Mouse (Mus musculus): ENCODE measurements at regions not wholly inside any gene's neighbourhood (a gene's known extent, or its start where the extent isn't known, plus 50 kb on each side); places are given as distances from the start of the nearest gene placed in this dataset.

DNA sequence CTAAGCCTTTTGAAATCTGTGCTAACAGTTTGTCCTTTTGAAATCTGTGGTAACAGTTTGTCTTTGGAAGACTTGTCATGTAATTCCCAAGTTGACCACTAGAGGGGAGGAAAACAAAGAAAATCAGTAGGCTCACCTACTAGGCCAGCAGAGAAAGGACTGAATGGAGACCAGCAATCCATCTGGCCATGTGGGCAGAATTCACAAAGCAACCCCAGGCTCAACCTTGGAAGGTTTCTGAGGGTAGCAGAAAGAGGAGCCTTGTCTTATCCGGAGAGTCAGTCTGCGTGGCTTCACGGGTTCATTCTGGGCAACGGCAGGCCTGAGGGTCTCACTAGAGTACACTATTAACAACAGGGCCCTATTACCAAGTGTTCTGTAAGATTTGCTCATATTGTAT, 319.2 kb upstream of the Sphkap start:
- no peak overlapping the region for H3K9ac ChIP-seq (replicated peaks; ENCODE audit: low read depth, low read length)
- ATAC-seq (ENCODE audit: low read depth): peak; percentile 62; the same call in 1 of the 2 replicates
- H3K27me3 ChIP-seq (ENCODE audit: control insufficient read depth, insufficient read depth, low read length): no peaks in the 10 kb centered on the region
- 81% methylated on average over 4 of the region's 4 CpGs for WGBS
- no peak overlapping the region for H3K27ac ChIP-seq (ENCODE audit: low read depth, low read length)
- no peaks in the 10 kb centered on the region for H3K36me3 ChIP-seq (ENCODE audit: control insufficient read depth, insufficient read depth, low read length)
- H3K4me2 ChIP-seq (ENCODE audit: low read depth, low read length): no peak overlapping the region
- H3K9me3 ChIP-seq (ENCODE audit: control insufficient read depth, low read length): no peaks in the 10 kb centered on the region
- H3K4me1 ChIP-seq (ENCODE audit: control insufficient read depth, insufficient read depth, low read length): peaks cover 5% of the 10 kb centered on the region; the same call in 1 of the 2 replicates
- H3K4me3 ChIP-seq (ENCODE audit: low read depth, low read length): no peak overlapping the region

DNA sequence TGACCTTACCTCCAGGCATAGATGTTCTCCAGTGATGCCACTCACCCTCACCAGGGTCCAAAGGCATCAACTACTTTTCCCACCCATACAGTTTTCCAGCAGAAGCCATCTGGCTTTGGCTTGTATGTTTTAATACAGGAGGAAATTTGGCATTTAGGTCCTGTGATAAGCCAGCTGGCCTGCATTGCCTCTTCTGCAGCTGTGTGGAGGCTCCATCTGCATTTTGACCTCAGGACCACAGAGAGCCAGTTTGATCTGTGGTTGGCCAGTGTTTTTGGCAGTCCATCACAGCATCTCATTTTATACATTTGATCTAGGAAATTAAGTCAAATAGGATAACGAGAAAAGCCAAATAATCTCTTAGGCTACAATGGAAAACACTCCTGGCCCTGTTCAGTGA, 315.1 kb upstream of the Sphkap start:
- Histone ChIP-seq H3K4me3 (ENCODE audit: low read depth, low read length) (no peak overlapping the region), H3K36me3 (ENCODE audit: control insufficient read depth, insufficient read depth, low read length) (no peaks in the 10 kb centered on the region), H3K9me3 (ENCODE audit: control insufficient read depth, low read length) (no peaks in the 10 kb centered on the region), H3K27ac (ENCODE audit: low read depth, low read length) (no peak overlapping the region), H3K4me1 (ENCODE audit: control insufficient read depth, insufficient read depth, low read length) (peaks cover 5% of the 10 kb centered on the region; the same call in 1 of the 2 replicates), H3K27me3 (ENCODE audit: control insufficient read depth, insufficient read depth, low read length) (no peaks in the 10 kb centered on the region), H3K9ac (replicated peaks; ENCODE audit: low read depth, low read length) (no peak overlapping the region), H3K4me2 (ENCODE audit: low read depth, low read length) (no peak overlapping the region)
- WGBS: 79% methylated on average over 1 of the region's 1 CpGs
- ATAC-seq (ENCODE audit: low read depth): no peak

DNA sequence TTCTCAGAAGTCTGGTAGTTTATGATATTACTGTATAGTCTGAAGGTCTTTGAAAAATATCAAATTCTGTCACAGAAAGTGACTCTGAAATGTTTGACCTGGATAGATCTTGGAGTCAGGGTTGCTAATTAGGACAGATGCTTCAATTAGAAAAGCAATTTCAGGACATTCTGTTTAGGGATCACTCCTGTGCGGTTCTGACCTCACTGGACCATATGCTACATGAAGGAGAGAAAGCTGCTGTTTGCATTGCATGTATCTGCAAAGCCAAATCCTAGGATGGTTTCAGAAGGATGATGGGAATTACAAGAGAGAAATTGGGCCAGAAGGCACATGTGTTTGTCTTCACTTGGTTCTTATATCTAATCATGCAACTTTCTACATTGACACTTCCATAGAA, 312.2 kb upstream of the Sphkap start:
- WGBS: 77% methylated on average over 1 of the region's 1 CpGs
- H3K36me3 ChIP-seq (ENCODE audit: control insufficient read depth, insufficient read depth, low read length): no peaks in the 10 kb centered on the region

DNA sequence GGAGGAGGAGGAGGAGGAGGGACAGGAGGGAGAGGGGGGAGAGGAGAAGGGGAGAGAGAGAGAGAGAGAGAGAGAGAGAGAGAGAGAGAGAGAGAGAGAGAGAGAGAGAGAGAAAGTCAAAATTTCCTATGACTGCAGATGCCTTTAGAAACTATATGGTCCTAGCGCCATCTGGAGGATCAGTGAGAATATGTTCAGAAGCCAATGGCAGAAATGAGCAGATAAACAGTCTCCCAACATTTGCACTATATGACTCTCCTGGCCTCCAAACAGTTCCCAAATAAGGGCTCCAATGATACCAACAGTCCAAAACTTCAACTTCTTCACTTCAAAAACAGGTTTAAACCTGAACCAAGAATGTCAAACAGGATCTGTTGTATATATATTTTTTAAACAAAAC, 309.1 kb upstream of the Sphkap start:
- no peak overlapping the region for H3K4me3 ChIP-seq (ENCODE audit: low read depth, low read length)
- no peak overlapping the region for H3K27ac ChIP-seq (ENCODE audit: low read depth, low read length)
- H3K4me2 ChIP-seq (ENCODE audit: low read depth, low read length): no peak overlapping the region
- no peaks in the 10 kb centered on the region for H3K36me3 ChIP-seq (ENCODE audit: control insufficient read depth, insufficient read depth, low read length)
- H3K9ac ChIP-seq (replicated peaks; ENCODE audit: low read depth, low read length): no peak overlapping the region
- ATAC-seq (ENCODE audit: low read depth): peak; percentile 63; the same call in 1 of the 2 replicates
- H3K27me3 ChIP-seq (ENCODE audit: control insufficient read depth, insufficient read depth, low read length): no peaks in the 10 kb centered on the region
- WGBS: 0% methylated on average over 1 of the region's 1 CpGs
- no peaks in the 10 kb centered on the region for H3K4me1 ChIP-seq (ENCODE audit: control insufficient read depth, insufficient read depth, low read length)
- H3K9me3 ChIP-seq (ENCODE audit: control insufficient read depth, low read length): no peaks in the 10 kb centered on the region

More for the DNA sequence above, 312.2 kb upstream of the Sphkap start:
- H3K4me3 ChIP-seq (ENCODE audit: low read depth, low read length): no peak overlapping the region
- no peaks in the 10 kb centered on the region for H3K4me1 ChIP-seq (ENCODE audit: control insufficient read depth, insufficient read depth, low read length)
- no peak overlapping the region for H3K27ac ChIP-seq (ENCODE audit: low read depth, low read length)
- no peak for ATAC-seq (ENCODE audit: low read depth)
- H3K9ac ChIP-seq (replicated peaks; ENCODE audit: low read depth, low read length): no peak overlapping the region
- H3K27me3 ChIP-seq (ENCODE audit: control insufficient read depth, insufficient read depth, low read length): no peaks in the 10 kb centered on the region
- H3K4me2 ChIP-seq (ENCODE audit: low read depth, low read length): no peak overlapping the region
- H3K9me3 ChIP-seq (ENCODE audit: control insufficient read depth, low read length): no peaks in the 10 kb centered on the region

DNA sequence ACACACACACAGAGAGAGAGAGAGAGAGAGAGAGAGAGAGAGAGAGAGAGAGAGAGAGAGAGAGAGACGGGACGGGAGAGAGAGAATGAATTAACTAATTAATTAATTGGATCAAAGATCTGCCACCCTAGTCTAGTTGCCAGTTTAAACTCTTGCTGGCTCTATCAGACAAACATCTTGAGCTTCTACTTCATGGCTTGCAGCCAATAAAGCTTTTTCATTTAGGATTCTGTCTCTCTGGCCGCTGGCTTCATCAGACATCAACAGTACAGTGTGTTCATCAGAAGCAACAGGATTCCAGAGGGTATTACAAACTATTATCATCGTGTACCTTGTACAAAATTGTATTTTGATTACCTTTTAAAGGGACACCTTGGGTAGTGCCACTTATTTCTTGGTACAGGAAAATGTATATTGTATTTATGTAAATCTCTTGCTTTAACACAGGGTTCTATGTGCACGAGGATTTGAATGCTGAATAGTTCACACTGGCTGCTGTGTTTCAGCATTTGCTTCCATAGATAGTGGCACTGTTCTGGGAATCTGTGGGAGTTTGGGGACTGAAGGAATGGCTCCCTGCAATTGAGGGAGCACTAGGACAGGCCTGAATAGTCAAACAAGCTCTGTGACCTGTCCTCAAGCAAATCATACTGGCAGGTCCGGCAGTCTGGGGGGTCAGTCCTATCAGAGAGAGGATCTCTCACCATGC, 293.9 kb upstream of the Sphkap start:
- Histone ChIP-seq H3K9ac (replicated peaks; ENCODE audit: low read depth, low read length) (no peak overlapping the region), H3K36me3 (ENCODE audit: control insufficient read depth, insufficient read depth, low read length) (no peaks in the 10 kb centered on the region), H3K4me2 (ENCODE audit: low read depth, low read length) (no peak overlapping the region), H3K4me1 (ENCODE audit: control insufficient read depth, insufficient read depth, low read length) (no peaks in the 10 kb centered on the region), H3K4me3 (ENCODE audit: low read depth, low read length) (no peak overlapping the region), H3K9me3 (ENCODE audit: control insufficient read depth, low read length) (no peaks in the 10 kb centered on the region), H3K27me3 (ENCODE audit: control insufficient read depth, insufficient read depth, low read length) (no peaks in the 10 kb centered on the region), H3K27ac (ENCODE audit: low read depth, low read length) (no peak overlapping the region)
- 81% methylated on average over 6 of the region's 6 CpGs for WGBS
- ATAC-seq (ENCODE audit: low read depth): no peak

DNA sequence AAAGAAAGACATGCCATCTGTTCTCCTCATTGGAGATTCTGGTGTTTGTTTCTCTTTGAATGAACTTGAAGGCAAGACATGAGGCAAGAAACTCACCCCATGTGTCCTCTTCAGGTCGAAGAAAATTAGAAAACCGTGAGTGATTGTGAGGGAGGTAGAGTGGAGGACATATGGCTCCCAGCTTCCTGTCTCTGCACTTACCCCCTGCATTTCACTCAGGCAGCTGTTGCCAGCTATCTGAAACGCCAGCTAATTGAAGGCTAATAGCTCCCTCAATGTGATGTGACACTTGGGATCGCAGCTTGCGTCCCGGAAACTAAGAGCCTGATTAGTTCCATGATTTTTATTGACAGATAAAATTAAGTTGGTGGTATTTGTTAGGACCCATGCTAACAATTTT, 289.4 kb upstream of the Sphkap start:
- Histone ChIP-seq H3K27me3 (ENCODE audit: control insufficient read depth, insufficient read depth, low read length) (no peaks in the 10 kb centered on the region), H3K4me3 (ENCODE audit: low read depth, low read length) (no peak overlapping the region), H3K36me3 (ENCODE audit: control insufficient read depth, insufficient read depth, low read length) (no peaks in the 10 kb centered on the region), H3K9me3 (ENCODE audit: control insufficient read depth, low read length) (no peaks in the 10 kb centered on the region), H3K4me2 (ENCODE audit: low read depth, low read length) (no peak overlapping the region), H3K27ac (ENCODE audit: low read depth, low read length) (no peak overlapping the region; the same call in 1 of the 2 replicates), H3K4me1 (ENCODE audit: control insufficient read depth, insufficient read depth, low read length) (no peaks in the 10 kb centered on the region), H3K9ac (replicated peaks; ENCODE audit: low read depth, low read length) (no peak overlapping the region)
- peak; percentile 92 for ATAC-seq (ENCODE audit: low read depth)
- 24% methylated on average over 6 of the region's 6 CpGs for WGBS

DNA sequence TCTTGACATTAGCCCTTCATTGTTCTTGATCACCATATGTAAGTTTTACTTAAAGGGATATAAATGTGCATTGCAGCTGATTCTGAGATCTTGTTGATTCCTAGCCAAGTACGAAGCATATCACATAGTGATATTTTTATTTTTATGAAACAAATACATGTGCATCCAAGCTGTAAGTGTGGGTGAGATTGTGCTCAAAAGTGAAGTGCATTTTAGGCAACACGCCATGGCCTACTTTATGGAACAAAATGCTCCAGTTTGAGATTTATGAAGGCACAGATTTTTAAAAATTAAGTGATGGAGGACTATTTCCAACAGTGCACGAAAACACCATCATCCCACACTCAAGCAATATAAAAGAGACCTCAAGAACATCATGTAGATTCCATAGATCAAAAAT, 277.2 kb upstream of the Sphkap start:
- 83% methylated on average over 3 of the region's 3 CpGs for WGBS

DNA sequence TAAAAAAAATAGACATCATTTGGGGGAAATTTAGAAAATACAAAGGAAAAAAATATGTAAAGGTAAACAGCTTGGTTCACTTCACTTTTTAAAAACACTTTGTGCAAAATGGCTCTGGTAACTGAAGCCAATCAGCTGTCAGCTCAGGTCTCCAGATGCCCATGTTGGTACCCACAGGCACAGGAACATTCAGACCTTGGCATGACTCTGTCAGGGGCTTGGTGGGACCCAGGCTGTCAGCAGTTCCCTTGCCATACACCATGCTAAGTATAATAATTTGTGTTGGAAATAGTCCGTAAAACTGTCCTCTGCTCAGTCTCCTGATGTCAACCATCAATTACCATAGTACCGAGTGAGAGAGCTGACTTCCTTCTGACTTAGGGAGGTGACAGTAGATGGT, 257.3 kb upstream of the Sphkap start:
- Histone ChIP-seq H3K27me3 (ENCODE audit: control insufficient read depth, insufficient read depth, low read length) (no peaks in the 10 kb centered on the region), H3K4me3 (ENCODE audit: low read depth, low read length) (no peak overlapping the region), H3K9me3 (ENCODE audit: control insufficient read depth, low read length) (no peaks in the 10 kb centered on the region), H3K4me2 (ENCODE audit: low read depth, low read length) (no peak overlapping the region), H3K36me3 (ENCODE audit: control insufficient read depth, insufficient read depth, low read length) (no peaks in the 10 kb centered on the region), H3K27ac (ENCODE audit: low read depth, low read length) (no peak overlapping the region), H3K9ac (replicated peaks; ENCODE audit: low read depth, low read length) (no peak overlapping the region), H3K4me1 (ENCODE audit: control insufficient read depth, insufficient read depth, low read length) (no peaks in the 10 kb centered on the region)
- no peak for ATAC-seq (ENCODE audit: low read depth)
- WGBS: 89% methylated on average over 2 of the region's 2 CpGs

More for the DNA sequence above, 277.2 kb upstream of the Sphkap start:
- H3K9me3 ChIP-seq (ENCODE audit: control insufficient read depth, low read length): no peaks in the 10 kb centered on the region
- no peak overlapping the region for H3K4me2 ChIP-seq (ENCODE audit: low read depth, low read length)
- ATAC-seq (ENCODE audit: low read depth): no peak
- H3K4me1 ChIP-seq (ENCODE audit: control insufficient read depth, insufficient read depth, low read length): no peaks in the 10 kb centered on the region
- no peak overlapping the region for H3K9ac ChIP-seq (replicated peaks; ENCODE audit: low read depth, low read length)
- H3K36me3 ChIP-seq (ENCODE audit: control insufficient read depth, insufficient read depth, low read length): no peaks in the 10 kb centered on the region
- no peaks in the 10 kb centered on the region for H3K27me3 ChIP-seq (ENCODE audit: control insufficient read depth, insufficient read depth, low read length)
- no peak overlapping the region for H3K4me3 ChIP-seq (ENCODE audit: low read depth, low read length)
- no peak overlapping the region for H3K27ac ChIP-seq (ENCODE audit: low read depth, low read length)

DNA sequence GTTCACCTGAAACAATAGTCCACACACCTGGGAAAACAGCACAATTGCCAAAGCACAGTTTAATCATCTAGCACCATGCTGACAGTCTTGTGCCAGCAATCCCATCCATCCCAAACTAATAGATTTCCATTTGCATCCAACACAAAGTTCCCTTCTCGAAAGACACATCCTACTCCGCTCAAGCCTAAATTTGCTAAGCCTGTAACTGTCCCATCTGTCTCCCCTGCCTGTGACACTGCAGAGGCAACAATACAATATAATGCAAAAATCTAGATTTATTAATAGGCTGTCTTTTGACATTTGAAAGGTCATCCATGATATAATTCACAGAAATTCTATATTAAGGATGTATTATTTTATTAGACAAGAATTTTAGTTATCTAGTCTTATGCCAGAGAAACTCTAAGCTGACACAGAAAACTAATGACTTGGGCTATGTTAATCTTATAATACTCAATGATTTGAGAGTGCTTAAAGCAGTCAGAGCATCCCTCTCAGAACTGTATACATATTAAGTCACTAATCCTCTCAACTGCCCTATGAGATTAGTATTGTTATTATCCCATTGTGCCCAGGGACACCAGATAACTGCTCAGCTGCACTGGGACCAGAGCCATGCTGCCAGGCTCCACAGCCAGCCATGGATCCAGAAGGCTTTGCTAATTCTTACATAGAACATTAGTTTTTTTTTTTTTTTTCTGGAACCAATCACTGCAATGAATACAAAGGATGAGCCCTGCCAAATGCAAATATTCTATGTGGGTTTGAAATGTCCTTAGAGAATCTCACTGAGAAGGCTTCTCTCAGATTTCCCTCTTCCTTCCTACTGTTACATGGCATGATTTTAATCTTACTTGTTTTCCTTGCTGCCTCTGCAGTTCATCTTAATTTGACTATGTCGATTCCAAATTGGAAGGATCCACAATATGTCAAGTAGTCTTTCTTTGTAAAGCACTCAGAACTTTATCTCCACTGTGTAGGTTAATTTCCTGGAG, 254.1 kb upstream of the Sphkap start:
- Histone ChIP-seq H3K9me3 (ENCODE audit: control insufficient read depth, low read length) (no peaks in the 10 kb centered on the region), H3K4me2 (ENCODE audit: low read depth, low read length) (no peak overlapping the region), H3K9ac (replicated peaks; ENCODE audit: low read depth, low read length) (no peak overlapping the region), H3K27ac (ENCODE audit: low read depth, low read length) (no peak overlapping the region), H3K4me1 (ENCODE audit: control insufficient read depth, insufficient read depth, low read length) (no peaks in the 10 kb centered on the region), H3K27me3 (ENCODE audit: control insufficient read depth, insufficient read depth, low read length) (no peaks in the 10 kb centered on the region), H3K36me3 (ENCODE audit: control insufficient read depth, insufficient read depth, low read length) (no peaks in the 10 kb centered on the region), H3K4me3 (ENCODE audit: low read depth, low read length) (no peak overlapping the region)
- ATAC-seq (ENCODE audit: low read depth): peak; percentile 44; the same call in 1 of the 2 replicates
- 89% methylated on average over 3 of the region's 3 CpGs for WGBS
